Mouse (Mus musculus): ENCODE measurements around the gene Prh1. TPM values are rescaled to one million over a fixed set of nuclear protein-coding genes. Genes with fewer than 3 reads are reported as not detected.
"Not testable (repeated sequence)": the region's sequence is repeated elsewhere in the genome, so short reads cannot be mapped to it uniquely, and the experiment has no call there.

Gene Prh1
- polyA plus RNA-seq (2012; rRNA removed): not detected in 2 replicates

GRCm38 (mm10) chr6:132569509-132569908 is at the start of gene Prh1:
Gene Prh1 (plus strand): TSS chr6:132569809.
- not testable (repeated sequence) for H3K4me3 ChIP-seq (replicated peaks; ENCODE audit: extremely low read depth, low read depth, low read length); H3K4me1 ChIP-seq (ENCODE audit: control insufficient read depth, insufficient read depth, low read length); DNase-seq
- WGBS: 77% methylated on average over 1 of the region's 1 CpGs

- H3K4me1 ChIP-seq (ENCODE audit: control insufficient read depth, insufficient read depth, low read length); DNase-seq; H3K4me3 ChIP-seq (replicated peaks; ENCODE audit: extremely low read depth, low read depth, low read length): not testable (repeated sequence)
- 64% methylated on average over 2 of the region's 2 CpGs for WGBS
Observed at GRCm38 (mm10) chr6:132595613-132596012, 26.0 kb downstream of the Prh1 start, which contains the start of gene Prp2. Gene Prp2 (plus strand): TSS chr6:132595913.

Other genes with a start within 250 kb of the Prh1 start
- not detected in 2 replicates for gene Gm8882, start 205.7 kb upstream of the Prh1 start, polyA plus RNA-seq (2012; rRNA removed)
- gene Prp2, start 26.1 kb downstream of the Prh1 start, polyA plus RNA-seq (2012; rRNA removed): not detected in 2 replicates
- gene A630073D07Rik, start 81.7 kb downstream of the Prh1 start, polyA plus RNA-seq (2012; rRNA removed): not detected in 2 replicates
- not detected in 2 replicates for gene Tas2r120, start 87.1 kb downstream of the Prh1 start, polyA plus RNA-seq (2012; rRNA removed)
- not detected in 2 replicates for gene Tas2r121, start 131.2 kb downstream of the Prh1 start, polyA plus RNA-seq (2012; rRNA removed)
- not detected in 2 replicates for gene Tas2r122, start 142.1 kb downstream of the Prh1 start, polyA plus RNA-seq (2012; rRNA removed)
- gene Tas2r115, start 168.2 kb downstream of the Prh1 start, polyA plus RNA-seq (2012; rRNA removed): not detected in 2 replicates
- not detected in 2 replicates for gene Tas2r124, start 184.9 kb downstream of the Prh1 start, polyA plus RNA-seq (2012; rRNA removed)
- not detected in 2 replicates for gene Tas2r102, start 192.3 kb downstream of the Prh1 start, polyA plus RNA-seq (2012; rRNA removed)
- gene Tas2r136, start 208.4 kb downstream of the Prh1 start, polyA plus RNA-seq (2012; rRNA removed): not detected in 2 replicates
- not detected in 2 replicates for gene Tas2r117, start 233.0 kb downstream of the Prh1 start, polyA plus RNA-seq (2012; rRNA removed)